Comparison of ENCODE assay signal across 14 mouse cellular contexts in genomic region chr6:36517242-36517641, GRCm38 (mm10).
A peak's percentile ranks its signal among the peaks of the same experiment; 100 is the strongest.
DNase-seq lines count a peak whose midpoint lies in the region; ATAC-seq and TF ChIP-seq lines count a peak whose summit lies in the region.
"Had no signal": no experiment of that assay in that cellular context is flagged by ENCODE, and none has a peak within 500 bp of the region (broad histone marks: within the 10 kb centered on the region; RNA-seq: fewer than 3 reads in every experiment).

No protein-coding gene starts in this region.

- no peak for ATAC-seq in intestine, embryonic 15.5 days
- no peak for ATAC-seq in intestine, postnatal 0 days
- ATAC-seq: midbrain, embryonic 13.5 days had no signal

- TF ChIP-seq CTCF in intestine, postnatal 0 days (IDR thresholded peaks at IDR 0.05; ENCODE audit: low read depth), result no peak
- no peak for TF ChIP-seq CTCF in brain, embryonic 14.5 days (IDR thresholded peaks at IDR 0.05; ENCODE audit: borderline replicate concordance, extremely low read depth, insufficient read depth, insufficient read length)

- H3K27ac ChIP-seq in intestine, embryonic 15.5 days, result no peak overlapping the region
- H3K27ac ChIP-seq in intestine, postnatal 0 days (ENCODE audit: low read depth, low read length), result no peak overlapping the region
- H3K27ac ChIP-seq: gastrocnemius, adult 2 months; limb, embryonic 15.5 days; midbrain, embryonic 13.5 days had no signal

- DNase-seq in frontal cortex, postnatal 36 days (ENCODE audit: low spot score in 2 of 2), result peak; percentile 15 to 49
- no peak for DNase-seq in frontal cortex, postnatal 10 days (ENCODE audit: low spot score in 2 of 2)
- DNase-seq in brain, embryonic 14.5 days (ENCODE audit: low read depth), result peak; percentile 77
- DNase-seq in lung, postnatal 14 days, result peak; percentile 32
- no peak for DNase-seq in urinary bladder, postnatal 14 days (ENCODE audit: low spot score)
- DNase-seq: adrenal gland, postnatal 36 days; cerebellum, adult 11 months; gastrocnemius, adult 2 months; layer of hippocampus, adult 9-11 months; spleen, adult 18-20 months had no signal

- 38% methylated on average over 5 of the region's 5 CpGs for WGBS in intestine, embryonic 15.5 days
- WGBS in intestine, postnatal 0 days, result 46% methylated on average over 5 of the region's 5 CpGs

- TF ChIP-seq POLR2A in brain, embryonic 14.5 days (IDR thresholded peaks at IDR 0.05; ENCODE audit: borderline replicate concordance, extremely low read depth, insufficient read depth, insufficient read length, poor library complexity, severe bottlenecking), result no peak

- H3K27me3 ChIP-seq in intestine, embryonic 15.5 days (replicated peaks), result no peaks in the 10 kb centered on the region
- no peaks in the 10 kb centered on the region for H3K27me3 ChIP-seq in intestine, postnatal 0 days (replicated peaks; ENCODE audit: control insufficient read depth, insufficient read depth, low read length)
- H3K27me3 ChIP-seq: limb, embryonic 15.5 days; midbrain, embryonic 13.5 days had no signal

- H3K36me3 ChIP-seq in intestine, embryonic 15.5 days, result no peaks in the 10 kb centered on the region
- no peaks in the 10 kb centered on the region for H3K36me3 ChIP-seq in intestine, postnatal 0 days (ENCODE audit: control insufficient read depth, insufficient read depth)
- H3K36me3 ChIP-seq: limb, embryonic 15.5 days; midbrain, embryonic 13.5 days had no signal

- H3K9ac ChIP-seq in intestine, embryonic 15.5 days, result no peak overlapping the region
- H3K9ac ChIP-seq in intestine, postnatal 0 days (ENCODE audit: low read depth, low read length), result no peak overlapping the region
- H3K9ac ChIP-seq: limb, embryonic 15.5 days; midbrain, embryonic 13.5 days had no signal

- H3K4me2 ChIP-seq in intestine, embryonic 15.5 days (replicated peaks), result peak overlapping the region; percentile 15; the same call in 1 of the 2 replicates
- H3K4me2 ChIP-seq in intestine, postnatal 0 days (replicated peaks; ENCODE audit: low read depth), result no peak overlapping the region
- H3K4me2 ChIP-seq: limb, embryonic 15.5 days; midbrain, embryonic 13.5 days had no signal

- no peaks in the 10 kb centered on the region for H3K9me3 ChIP-seq in intestine, embryonic 15.5 days
- H3K9me3 ChIP-seq in intestine, postnatal 0 days (ENCODE audit: control insufficient read depth), result no peaks in the 10 kb centered on the region
- H3K9me3 ChIP-seq: limb, embryonic 15.5 days; midbrain, embryonic 13.5 days had no signal

- no peak overlapping the region for H3K4me3 ChIP-seq in intestine, embryonic 15.5 days (replicated peaks)
- H3K4me3 ChIP-seq in intestine, postnatal 0 days (ENCODE audit: low read depth, low read length), result no peak overlapping the region
- H3K4me3 ChIP-seq: gastrocnemius, adult 2 months; limb, embryonic 15.5 days; midbrain, embryonic 13.5 days had no signal

- H3K4me1 ChIP-seq in intestine, embryonic 15.5 days (replicated peaks), result no peaks in the 10 kb centered on the region
- H3K4me1 ChIP-seq in intestine, postnatal 0 days (replicated peaks; ENCODE audit: control insufficient read depth, insufficient read depth, low read length), result no peaks in the 10 kb centered on the region
- H3K4me1 ChIP-seq: limb, embryonic 15.5 days; midbrain, embryonic 13.5 days had no signal

Comparison
In these comparisons a context has a peak if more than half of its experiments do, and no peak if none do; other contexts are left out.
1. DNase-seq: peak in frontal cortex, postnatal 36 days (2 of 2), brain, embryonic 14.5 days (single experiment) and lung, postnatal 14 days (single experiment); none in frontal cortex, postnatal 10 days (0 of 2) and urinary bladder, postnatal 14 days (single experiment).